Mouse (Mus musculus) macrophage (primary cell): ENCODE data around the gene Tmem101. TPM values are rescaled to one million over a fixed set of nuclear protein-coding genes. Genes with fewer than 3 reads are reported as not detected.

Source experiments
- H3K27ac ChIP-seq: fragments of 350-480 bp; formaldehyde crosslinking; 2 replicates; pipeline ENCODE4 v1.9.0; 2021
- H3K36me3 ChIP-seq: fragments of 350-480 bp; formaldehyde crosslinking; 2 replicates; pipeline ENCODE4 v1.9.0; 2021; ENCODE audit errors: inconsistent target
- H3K4me3 ChIP-seq: fragments of 350-480 bp; formaldehyde crosslinking; 2 replicates; pipeline ENCODE4 v1.9.0; 2021; ENCODE audit errors: inconsistent target
- H3K79me2 ChIP-seq: fragments of 350-480 bp; formaldehyde crosslinking; 2 replicates; pipeline ENCODE4 v1.9.0; 2021; ENCODE audit errors: inconsistent target
- WGBS: methylation state at CpG from one replicate; pipeline ENCODE4 v1.1.7; 2026; ENCODE audit warnings: inconsistent platforms; ENCODE audit not compliant: missing documents; 5-methylcytosine and 5-hydroxymethylcytosine counted together
- polyA plus RNA-seq: library from polyadenylated mRNA; stranded (reverse); fragments of 250-400 nt; gene quantifications from 3 replicates; pipeline ENCODE4 v1.2.4, GENCODE M21; 2018; ENCODE audit warnings: inconsistent platforms

Tmem101 gene
- polyA plus RNA-seq, 1 experiment from 2014 or later = 4.6 TPM

GRCm38 (mm10) chr11:102138447-102138740 is 17.8 kb downstream of the Tmem101 start:
- no peaks in the 10 kb centered on the region for H3K36me3 ChIP-seq
- H3K79me2 ChIP-seq = no peaks in the 10 kb centered on the region
- H3K27ac ChIP-seq = no peak overlapping the region
- no peak overlapping the region for H3K4me3 ChIP-seq
- 2% methylated on average over 18 of the region's 18 CpGs for WGBS

GRCm38 (mm10) chr11:102137625-102138446 is 18.4 kb downstream of the Tmem101 start:
- Histone ChIP-seq H3K36me3 (no peaks in the 10 kb centered on the region), H3K27ac (no peak overlapping the region), H3K79me2 (no peaks in the 10 kb centered on the region), H3K4me3 (no peak overlapping the region)
- WGBS = 22% methylated on average over 13 of the region's 13 CpGs

GRCm38 (mm10) chr11:102134516-102134915 is 21.7 kb downstream of the Tmem101 start:
- Histone ChIP-seq H3K36me3 (no peaks in the 10 kb centered on the region), H3K4me3 (no peak overlapping the region), H3K27ac (no peak overlapping the region), H3K79me2 (no peaks in the 10 kb centered on the region)
- 62% methylated on average over 4 of the region's 4 CpGs for WGBS

GRCm38 (mm10) chr11:102117386-102117785 is 38.8 kb downstream of the Tmem101 start:
- Histone ChIP-seq H3K36me3 (no peaks in the 10 kb centered on the region), H3K27ac (no peak overlapping the region), H3K4me3 (no peak overlapping the region), H3K79me2 (no peaks in the 10 kb centered on the region)
- 86% methylated on average over 6 of the region's 6 CpGs for WGBS

GRCm38 (mm10) chr11:102116241-102116640 is 40.0 kb downstream of the Tmem101 start:
- H3K4me3 ChIP-seq = no peak overlapping the region
- WGBS = 74% methylated on average over 8 of the region's 8 CpGs
- H3K79me2 ChIP-seq = no peaks in the 10 kb centered on the region
- no peak overlapping the region for H3K27ac ChIP-seq
- no peaks in the 10 kb centered on the region for H3K36me3 ChIP-seq

GRCm38 (mm10) chr11:102111576-102111975 is 44.6 kb downstream of the Tmem101 start:
- no peak overlapping the region for H3K4me3 ChIP-seq
- H3K36me3 ChIP-seq = no peaks in the 10 kb centered on the region
- no peak overlapping the region for H3K27ac ChIP-seq
- WGBS = 92% methylated on average over 5 of the region's 5 CpGs
- no peaks in the 10 kb centered on the region for H3K79me2 ChIP-seq

- Histone ChIP-seq H3K36me3 (no peaks in the 10 kb centered on the region), H3K4me3 (no peak within 1 kb of the TSS), H3K27ac (no peak within 1 kb of the TSS), H3K79me2 (no peaks in the 10 kb centered on the region)
- WGBS = 13% methylated on average over 9 of the region's 9 CpGs
These were observed 48.5 kb downstream of the Tmem101 start, which contains the start of gene Pyy for GRCm38 (mm10) chr11:102107732-102108131. Pyy (minus strand) TSS chr11:102107832.

- no peak overlapping the region for H3K4me3 ChIP-seq
- H3K36me3 ChIP-seq = no peaks in the 10 kb centered on the region
- WGBS = 3% methylated on average over 18 of the region's 21 CpGs
- H3K27ac ChIP-seq = no peak overlapping the region
- H3K79me2 ChIP-seq = no peaks in the 10 kb centered on the region
These were observed 49.3 kb downstream of the Tmem101 start for GRCm38 (mm10) chr11:102106911-102107310.

Other genes starting within 250 kb of the Tmem101 start
- not detected in 3 replicates for gene Sost, start 189.4 kb downstream of the Tmem101 start, polyA plus RNA-seq
- not detected in 3 replicates for gene Cfap97d1, start 172.1 kb downstream of the Tmem101 start, polyA plus RNA-seq
- 119 to 143 TPM (median 138 TPM) in 3 replicates for gene Dusp3, start 169.4 kb downstream of the Tmem101 start, polyA plus RNA-seq
- not detected in 3 replicates for gene Mpp3, start 127.9 kb downstream of the Tmem101 start, polyA plus RNA-seq
- 0.19 to 0.50 TPM (median 0.22 TPM) in 3 replicates for gene Cd300lg, start 114.9 kb downstream of the Tmem101 start, polyA plus RNA-seq
- gene Mpp2, start 67.9 kb downstream of the Tmem101 start, polyA plus RNA-seq = not detected in 3 replicates
- not detected in 3 replicates for gene Ppy, start 55.1 kb downstream of the Tmem101 start, polyA plus RNA-seq
- not detected in 3 replicates for gene Pyy, start 48.6 kb downstream of the Tmem101 start, polyA plus RNA-seq
- not detected in 3 replicates for gene Nags, start 10.9 kb downstream of the Tmem101 start, polyA plus RNA-seq
- 28.1 to 59.1 TPM (median 48.0 TPM) in 3 replicates for gene Lsm12, start 28.9 kb upstream of the Tmem101 start, polyA plus RNA-seq
- gene G6pc3, start 33.2 kb upstream of the Tmem101 start, polyA plus RNA-seq = 17.7 to 29.9 TPM (median 27.6 TPM) in 3 replicates
- 31.9 to 58.0 TPM (median 47.9 TPM) in 3 replicates for gene Hdac5, start 73.8 kb upstream of the Tmem101 start, polyA plus RNA-seq
- 0.22 to 4.2 TPM (median 1.5 TPM) in 3 replicates for gene BC030867, start 92.5 kb upstream of the Tmem101 start, polyA plus RNA-seq
- gene Asb16, start 112.3 kb upstream of the Tmem101 start, polyA plus RNA-seq = not detected in 3 replicates
- gene Tmub2, start 128.5 kb upstream of the Tmem101 start, polyA plus RNA-seq = 30.1 to 47.5 TPM (median 30.9 TPM) in 3 replicates
- 14.9 to 36.0 TPM (median 29.4 TPM) in 3 replicates for gene Atxn7l3, start 140.2 kb upstream of the Tmem101 start, polyA plus RNA-seq
- 44.6 to 66.0 TPM (median 62.1 TPM) in 3 replicates for gene Ubtf, start 163.3 kb upstream of the Tmem101 start, polyA plus RNA-seq
- not detected in 3 replicates for gene Slc4a1, start 209.8 kb upstream of the Tmem101 start, polyA plus RNA-seq
- 0.12 to 1.0 TPM (median 0.30 TPM) in 3 replicates for gene Rundc3a, start 237.0 kb upstream of the Tmem101 start, polyA plus RNA-seq